Mouse (Mus musculus) cerebellum, adult 2 months (tissue): Measurements from ENCODE around the gene Tmem163.

Experiments used
- CTCF ChIP-seq: fragments of 200-500 bp; IDR thresholded peaks from 2 replicates; pipeline ENCODE4 v1.5.1; 2011; ENCODE audit warnings: low read depth, mild to moderate bottlenecking, control low read depth, low read length, moderate library complexity, borderline replicate concordance; ENCODE audit not compliant: insufficient read depth
- POLR2A ChIP-seq: fragments of 200-500 bp; IDR thresholded peaks from 2 replicates; pipeline ENCODE4 v1.6.1; 2011; ENCODE audit warnings: low read length, control low read depth, borderline replicate concordance; ENCODE audit not compliant: insufficient read depth

GRCm38 (mm10) chr1:127577083-127577482, 102.3 kb downstream of the Tmem163 start:
- TF ChIP-seq POLR2A (no peak), CTCF (no peak)
